Mouse (Mus musculus) E14TG2a.4 (cell line): Measurements from ENCODE around the gene Lmo4.

Source experiments
- H3K27me3 ChIP-seq: 2 replicates; pipeline ENCODE4 v1.6.1; 2014; ENCODE audit warnings: low read length, control low read depth; ENCODE audit not compliant: insufficient read depth
- H3K36me3 ChIP-seq: 2 replicates; pipeline ENCODE4 v1.6.1; 2014; ENCODE audit warnings: low read length, control low read depth; ENCODE audit not compliant: insufficient read depth
- H3K4me1 ChIP-seq: replicated peaks from 2 replicates; pipeline ENCODE4 v1.6.1; 2014; ENCODE audit warnings: low read depth, low read length, control low read depth
- H3K4me3 ChIP-seq: replicated peaks from 2 replicates; pipeline ENCODE4 v1.5.1; 2014; ENCODE audit warnings: mild to moderate bottlenecking, low read length
- H3K9me3 ChIP-seq: 2 replicates; pipeline ENCODE4 v1.6.1; 2014; ENCODE audit warnings: low read length, control low read depth
- CTCF ChIP-seq: conservative IDR thresholded peaks from 2 replicates; pipeline ENCODE4 v1.5.1; 2014; ENCODE audit warnings: low read length
- NANOG ChIP-seq: IDR thresholded peaks from 2 replicates; pipeline ENCODE4 v1.6.1; 2014; ENCODE audit warnings: borderline replicate concordance, low read length, mixed read lengths
- POU5F1 ChIP-seq: IDR thresholded peaks from 2 replicates; pipeline ENCODE4 v1.6.1; 2014; ENCODE audit warnings: low read length, borderline replicate concordance

Lmo4 gene

GRCm38 (mm10) chr3:144201794-144202573 is 3.0 kb downstream of the Lmo4 start:
- Histone ChIP-seq H3K4me1 (peaks cover 45% of the 10 kb centered on the region), H3K36me3 (no peaks in the 10 kb centered on the region), H3K4me3 (peak overlapping the region; percentile 81), H3K9me3 (no peaks in the 10 kb centered on the region), H3K27me3 (peaks cover 67% of the 10 kb centered on the region)
- TF ChIP-seq CTCF = no peak
- no peak for TF ChIP-seq POU5F1
- TF ChIP-seq NANOG = no peak

GRCm38 (mm10) chr3:144185327-144186152 is 19.5 kb downstream of the Lmo4 start:
- Histone ChIP-seq H3K9me3 (no peaks in the 10 kb centered on the region), H3K27me3 (no peaks in the 10 kb centered on the region), H3K4me1 (peaks cover 6% of the 10 kb centered on the region; the same call in 1 of the 2 replicates), H3K4me3 (no peak overlapping the region), H3K36me3 (peaks cover 3% of the 10 kb centered on the region)
- no peak for TF ChIP-seq POU5F1
- no peak for TF ChIP-seq NANOG
- TF ChIP-seq CTCF = no peak

- no peaks in the 10 kb centered on the region for H3K27me3 ChIP-seq
Observed at GRCm38 (mm10) chr3:144184918-144185317, 20.1 kb downstream of the Lmo4 start.

GRCm38 (mm10) chr3:144182229-144182628 is 22.8 kb downstream of the Lmo4 start:
- peaks cover 6% of the 10 kb centered on the region; the same call in 1 of the 2 replicates for H3K4me1 ChIP-seq

More at GRCm38 (mm10) chr3:144184918-144185317, 20.1 kb downstream of the Lmo4 start:
- H3K4me1 ChIP-seq = peaks cover 6% of the 10 kb centered on the region; the same call in 1 of the 2 replicates
- no peaks in the 10 kb centered on the region for H3K9me3 ChIP-seq
- peaks cover 3% of the 10 kb centered on the region for H3K36me3 ChIP-seq
- H3K4me3 ChIP-seq = no peak overlapping the region
- no peak for TF ChIP-seq NANOG
- no peak for TF ChIP-seq POU5F1
- no peak for TF ChIP-seq CTCF

GRCm38 (mm10) chr3:144178937-144179336 is 26.1 kb downstream of the Lmo4 start:
- Histone ChIP-seq H3K9me3 (no peaks in the 10 kb centered on the region), H3K4me3 (no peak overlapping the region), H3K36me3 (no peaks in the 10 kb centered on the region), H3K4me1 (no peaks in the 10 kb centered on the region), H3K27me3 (peaks cover 22% of the 10 kb centered on the region)
- TF ChIP-seq POU5F1 = no peak
- no peak for TF ChIP-seq NANOG
- no peak for TF ChIP-seq CTCF

More at GRCm38 (mm10) chr3:144182229-144182628, 22.8 kb downstream of the Lmo4 start:
- TF ChIP-seq NANOG = no peak
- no peak for TF ChIP-seq POU5F1
- no peak; the same call in 1 of the 2 replicates for TF ChIP-seq CTCF
- peaks cover 5% of the 10 kb centered on the region for H3K27me3 ChIP-seq
- no peak overlapping the region for H3K4me3 ChIP-seq
- no peaks in the 10 kb centered on the region for H3K9me3 ChIP-seq
- H3K36me3 ChIP-seq = no peaks in the 10 kb centered on the region

GRCm38 (mm10) chr3:144173866-144174588 is 31.0 kb downstream of the Lmo4 start:
- H3K4me3 ChIP-seq = no peak overlapping the region
- no peaks in the 10 kb centered on the region for H3K36me3 ChIP-seq
- peaks cover 19% of the 10 kb centered on the region for H3K4me1 ChIP-seq
- H3K27me3 ChIP-seq = peaks cover 22% of the 10 kb centered on the region
- peaks cover 11% of the 10 kb centered on the region for H3K9me3 ChIP-seq
- TF ChIP-seq CTCF (no peak), POU5F1 (no peak), NANOG (no peak)

GRCm38 (mm10) chr3:144173138-144173537 is 31.9 kb downstream of the Lmo4 start:
- Histone ChIP-seq H3K9me3 (peaks cover 11% of the 10 kb centered on the region), H3K4me3 (no peak overlapping the region), H3K27me3 (peaks cover 17% of the 10 kb centered on the region), H3K36me3 (no peaks in the 10 kb centered on the region), H3K4me1 (peaks cover 19% of the 10 kb centered on the region)
- TF ChIP-seq NANOG (no peak), POU5F1 (no peak), CTCF (no peak)
